Mouse (Mus musculus): Measurements from ENCODE around the gene Cenpn. TPM values are rescaled to one million over a fixed set of nuclear protein-coding genes. Genes with fewer than 3 reads are reported as not detected.

Gene Cenpn
- 10.3 and 10.7 TPM in 2 replicates for polyA plus RNA-seq (2012; rRNA removed)

GRCm38 (mm10) chr8:116921337-116922059 lies at the start of gene Cenpn, which contains the start of gene Cmc2:
Gene Cenpn, plus strand, starts transcription at chr8:116921730.
Gene Cmc2, minus strand, starts transcription at chr8:116921455.

GRCm38 (mm10) chr8:116943161-116943554 lies 21.6 kb downstream of the Cenpn start, which contains the start of gene Atmin:
Gene Atmin, plus strand, starts transcription at chr8:116943393.

GRCm38 (mm10) chr8:116978631-116979256 lies 57.2 kb downstream of the Cenpn start, which contains the start of gene 1700030J22Rik:
Gene 1700030J22Rik, minus strand, starts transcription at chr8:116978959.

Other genes with a start within 250 kb of the Cenpn start
- gene Cdyl2, start 188.7 kb upstream of the Cenpn start, polyA plus RNA-seq (2012; rRNA removed), result 0.47 and 0.53 TPM in 2 replicates
- gene Cmc2, start 275 bp upstream of the Cenpn start, polyA plus RNA-seq (2012; rRNA removed), result 12.1 and 13.4 TPM in 2 replicates
- gene Atmin, start 21.7 kb downstream of the Cenpn start, polyA plus RNA-seq (2012; rRNA removed), result 2.6 and 2.7 TPM in 2 replicates
- gene 1700030J22Rik, start 57.2 kb downstream of the Cenpn start, polyA plus RNA-seq (2012; rRNA removed), result 0.17 and 0.19 TPM in 2 replicates
- gene Gcsh, start 71.8 kb downstream of the Cenpn start, polyA plus RNA-seq (2012; rRNA removed), result 71.8 and 73.1 TPM in 2 replicates
- gene Pkd1l2, start 160.7 kb downstream of the Cenpn start, polyA plus RNA-seq (2012; rRNA removed), result under 0.01 and 0.01 TPM in 2 replicates
- gene Bco1, start 174.1 kb downstream of the Cenpn start, polyA plus RNA-seq (2012; rRNA removed), result 5.8 and 6.5 TPM in 2 replicates
- 1.0 and 1.1 TPM in 2 replicates for gene Gan, start 236.4 kb downstream of the Cenpn start, polyA plus RNA-seq (2012; rRNA removed)

Measured in liver, embryonic 18 days (tissue).